Mouse (Mus musculus): ENCODE results near the gene Pam16. TPM values are rescaled to one million over a fixed set of nuclear protein-coding genes. Genes with fewer than 3 reads are reported as not detected.
A peak's percentile ranks its signal among the peaks of the same experiment; 100 is the strongest.

Gene Pam16
- polyA plus RNA-seq, 1 experiment from 2014 or later: 80.5 TPM

DNA sequence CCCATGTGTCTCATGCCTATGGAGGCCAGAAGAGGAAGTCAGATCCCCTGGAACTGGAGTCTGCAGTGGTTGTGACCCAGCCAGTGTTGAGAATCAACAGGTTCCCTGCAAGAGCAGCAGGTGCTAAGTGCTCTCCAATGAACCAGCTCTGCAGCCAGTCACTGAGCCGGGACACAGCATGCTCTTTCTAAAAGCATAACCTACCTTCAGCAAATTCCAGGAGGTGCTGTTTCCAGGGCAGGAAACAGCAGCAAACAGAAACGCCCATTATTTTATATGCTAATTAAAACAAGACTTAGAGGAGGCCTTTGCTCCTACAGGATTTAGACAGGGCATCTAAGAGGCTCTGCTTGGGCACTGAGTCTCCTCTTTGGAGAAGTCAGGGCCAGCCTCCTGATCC lies 48.8 kb downstream of the Pam16 start:
- Histone ChIP-seq H3K9ac (ENCODE audit: low read length) (no peak overlapping the region), H3K9me3 (ENCODE audit: control insufficient read depth, low read length) (no peaks in the 10 kb centered on the region), H3K27ac (ENCODE audit: low read depth) (no peak overlapping the region), H3K4me3 (ENCODE audit: low read depth, low read length) (no peak overlapping the region), H3K4me2 (ENCODE audit: low read length) (no peak overlapping the region), H3K36me3 (ENCODE audit: control insufficient read depth, insufficient read depth, low read length) (no peaks in the 10 kb centered on the region), H3K4me1 (replicated peaks; ENCODE audit: control insufficient read depth, insufficient read depth, low read length) (no peaks in the 10 kb centered on the region), H3K27me3 (replicated peaks; ENCODE audit: control insufficient read depth, insufficient read depth, low read length) (no peaks in the 10 kb centered on the region)
- ATAC-seq (replicated peaks; ENCODE audit: low FRiP score, low TSS enrichment, low read depth) (no peak), DNase-seq (ENCODE audit: low spot score) (no peak)
- WGBS: 55% methylated on average over 2 of the region's 2 CpGs

DNA sequence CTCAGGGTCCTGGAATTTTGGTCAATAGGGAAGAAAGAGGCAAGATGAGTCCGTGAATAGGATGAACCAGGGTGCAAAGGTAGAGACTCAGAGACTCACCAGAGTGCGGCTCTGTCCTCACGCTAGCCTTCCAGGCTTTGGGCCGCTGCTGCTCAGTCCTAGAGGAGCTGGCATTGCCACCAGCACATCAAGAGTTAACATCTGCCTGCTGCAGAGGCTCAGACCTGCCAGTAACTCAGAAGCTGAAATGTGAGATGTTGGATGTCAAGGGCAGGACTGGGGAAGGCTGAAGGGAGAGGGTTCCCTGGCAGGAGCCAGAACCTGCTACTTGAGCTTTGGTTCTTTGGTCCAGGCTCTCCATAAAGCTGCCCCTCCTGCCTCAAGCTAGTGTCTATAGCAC lies 54.1 kb downstream of the Pam16 start:
- Histone ChIP-seq H3K9ac (ENCODE audit: low read length) (no peak overlapping the region), H3K4me2 (ENCODE audit: low read length) (no peak overlapping the region), H3K4me1 (replicated peaks; ENCODE audit: control insufficient read depth, insufficient read depth, low read length) (no peaks in the 10 kb centered on the region), H3K4me3 (ENCODE audit: low read depth, low read length) (no peak overlapping the region), H3K27me3 (replicated peaks; ENCODE audit: control insufficient read depth, insufficient read depth, low read length) (no peaks in the 10 kb centered on the region), H3K27ac (ENCODE audit: low read depth) (no peak overlapping the region), H3K9me3 (ENCODE audit: control insufficient read depth, low read length) (no peaks in the 10 kb centered on the region), H3K36me3 (ENCODE audit: control insufficient read depth, insufficient read depth, low read length) (no peaks in the 10 kb centered on the region)
- 45% methylated on average over 4 of the region's 4 CpGs for WGBS
- ATAC-seq (replicated peaks; ENCODE audit: low FRiP score, low TSS enrichment, low read depth): no peak; the same call in 1 of the 2 replicates
- no peak for DNase-seq (ENCODE audit: low spot score)

- Histone ChIP-seq H3K4me2 (ENCODE audit: low read length) (no peak overlapping the region), H3K9ac (ENCODE audit: low read length) (no peak overlapping the region), H3K27me3 (replicated peaks; ENCODE audit: control insufficient read depth, insufficient read depth, low read length) (no peaks in the 10 kb centered on the region), H3K4me3 (ENCODE audit: low read depth, low read length) (no peak overlapping the region), H3K4me1 (replicated peaks; ENCODE audit: control insufficient read depth, insufficient read depth, low read length) (no peaks in the 10 kb centered on the region), H3K27ac (ENCODE audit: low read depth) (no peak overlapping the region), H3K36me3 (ENCODE audit: control insufficient read depth, insufficient read depth, low read length) (no peaks in the 10 kb centered on the region), H3K9me3 (ENCODE audit: control insufficient read depth, low read length) (no peaks in the 10 kb centered on the region)
- DNase-seq (ENCODE audit: low spot score) (peak; percentile 95), ATAC-seq (replicated peaks; ENCODE audit: low FRiP score, low TSS enrichment, low read depth) (peak; percentile 64; the same call in 1 of the 2 replicates)
- 25% methylated on average over 4 of the region's 4 CpGs for WGBS
Measured at GRCm38 (mm10) chr16:4567912-4568311, 56.9 kb downstream of the Pam16 start.

Other genes starting within 250 kb of the Pam16 start
- gene Adcy9, start 204.5 kb downstream of the Pam16 start, polyA plus RNA-seq (2014; fragmentation: Nextera tagmentation; extraction: Ambion mirVana): 1.6 and 2.2 TPM in 2 replicates
- gene Srl, start 83.2 kb downstream of the Pam16 start, polyA plus RNA-seq (2014; fragmentation: Nextera tagmentation; extraction: Ambion mirVana): 13.1 and 15.3 TPM in 2 replicates
- gene Tfap4, start 65.1 kb downstream of the Pam16 start, polyA plus RNA-seq (2014; fragmentation: Nextera tagmentation; extraction: Ambion mirVana): 27.6 and 30.0 TPM in 2 replicates
- 29.0 and 31.0 TPM in 2 replicates for gene Glis2, start 30.3 kb downstream of the Pam16 start, polyA plus RNA-seq (2014; fragmentation: Nextera tagmentation; extraction: Ambion mirVana)
- 15.9 and 17.1 TPM in 2 replicates for gene Vasn, start 15.0 kb upstream of the Pam16 start, polyA plus RNA-seq (2014; fragmentation: Nextera tagmentation; extraction: Ambion mirVana)
- 71.6 and 75.3 TPM in 2 replicates for gene Dnaja3, start 15.0 kb upstream of the Pam16 start, polyA plus RNA-seq (2014; fragmentation: Nextera tagmentation; extraction: Ambion mirVana)
- 17.8 and 19.3 TPM in 2 replicates for gene Coro7, start 54.8 kb upstream of the Pam16 start, polyA plus RNA-seq (2014; fragmentation: Nextera tagmentation; extraction: Ambion mirVana)
- 73.4 and 79.4 TPM in 2 replicates for gene Nmral1, start 94.4 kb upstream of the Pam16 start, polyA plus RNA-seq (2014; fragmentation: Nextera tagmentation; extraction: Ambion mirVana)
- gene Hmox2, start 101.4 kb upstream of the Pam16 start, polyA plus RNA-seq (2014; fragmentation: Nextera tagmentation; extraction: Ambion mirVana): 94.7 and 97.6 TPM in 2 replicates
- 85.3 and 95.5 TPM in 2 replicates for gene Cdip1, start 165.3 kb upstream of the Pam16 start, polyA plus RNA-seq (2014; fragmentation: Nextera tagmentation; extraction: Ambion mirVana)
- 0.43 and 0.55 TPM in 2 replicates for gene 4930562C15Rik, start 210.4 kb upstream of the Pam16 start, polyA plus RNA-seq (2014; fragmentation: Nextera tagmentation; extraction: Ambion mirVana)

All from intestine, embryonic 14.5 days (tissue).